Mouse (Mus musculus): Measurements from ENCODE around the gene Zscan22. TPM values are rescaled to one million over a fixed set of nuclear protein-coding genes. Genes with fewer than 3 reads are reported as not detected.

Zscan22 gene
- total and polyA plus RNA-seq, 3 experiments, result 3.5 to 25.0 (median 4.5) TPM

GRCm38 (mm10) chr7:12887585-12887984, 10.0 kb upstream of the Zscan22 start:
- ATAC-seq (ENCODE audit: extremely low read depth, insufficient number of reproducible peaks, low FRiP score, poor library complexity, severe bottlenecking) (no peak), DNase-seq (ENCODE audit: low spot score) (no peak)
- Histone ChIP-seq H3K27me3 (ENCODE audit: insufficient read depth, low read length) (no peaks in the 10 kb centered on the region), H3K4me1 (ENCODE audit: insufficient read depth, low read depth, low read length) (no peaks in the 10 kb centered on the region), H3K9me3 (replicated peaks) (no peaks in the 10 kb centered on the region), H3K4me3 (ENCODE audit: low read depth, low read length) (no peak overlapping the region), H3K36me3 (replicated peaks) (peaks cover 51% of the 10 kb centered on the region)
- no peak for TF ChIP-seq GATA1 (IDR thresholded peaks at IDR 0.05; ENCODE audit: borderline replicate concordance, low read length)
- no peak for TF ChIP-seq CTCF (IDR thresholded peaks at IDR 0.05; ENCODE audit: low read depth, low read length)
- no peak for TF ChIP-seq TAL1 (conservative IDR thresholded peaks at IDR 0.05; ENCODE audit: low read depth, low read length)

DNA sequence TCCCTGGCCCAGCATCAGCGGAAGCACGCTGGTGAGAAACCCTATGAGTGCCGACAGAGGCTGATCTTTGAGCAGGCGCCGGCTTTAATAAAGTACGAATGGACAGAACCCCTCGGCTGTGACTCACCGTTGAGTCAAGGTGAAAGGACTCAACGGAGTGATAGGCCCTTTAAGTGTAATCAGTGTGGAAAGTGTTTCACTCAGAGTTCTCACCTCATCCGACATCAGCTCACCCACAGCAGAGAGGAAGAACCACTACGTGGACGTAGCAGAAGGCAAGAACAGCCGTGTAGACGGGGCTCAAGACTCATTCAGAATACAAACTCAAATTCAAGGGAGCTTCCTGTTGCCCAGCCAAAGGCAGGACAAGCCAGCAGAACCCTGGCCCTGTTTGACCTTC, 6.7 kb upstream of the Zscan22 start:
- no peaks in the 10 kb centered on the region for H3K4me1 ChIP-seq (ENCODE audit: insufficient read depth, low read depth, low read length)
- ATAC-seq (ENCODE audit: extremely low read depth, insufficient number of reproducible peaks, low FRiP score, poor library complexity, severe bottlenecking), result no peak
- no peak for DNase-seq (ENCODE audit: low spot score)
- H3K36me3 ChIP-seq (replicated peaks), result peaks cover 31% of the 10 kb centered on the region
- no peak for TF ChIP-seq GATA1 (IDR thresholded peaks at IDR 0.05; ENCODE audit: borderline replicate concordance, low read length)
- no peak for TF ChIP-seq GATA2 (IDR thresholded peaks at IDR 0.05; ENCODE audit: borderline replicate concordance, low read depth, low read length)
- no peak for TF ChIP-seq TAL1 (conservative IDR thresholded peaks at IDR 0.05; ENCODE audit: low read depth, low read length)
- no peak for TF ChIP-seq CTCF (IDR thresholded peaks at IDR 0.05; ENCODE audit: low read depth, low read length)
- no peak for TF ChIP-seq POLR2AphosphoS5 (IDR thresholded peaks at IDR 0.05; ENCODE audit: insufficient replicate concordance, low read depth, low read length)
- H3K9me3 ChIP-seq (replicated peaks), result no peaks in the 10 kb centered on the region
- H3K27me3 ChIP-seq (ENCODE audit: insufficient read depth, low read length), result no peaks in the 10 kb centered on the region
- H3K4me3 ChIP-seq (ENCODE audit: low read depth, low read length), result no peak overlapping the region

DNA sequence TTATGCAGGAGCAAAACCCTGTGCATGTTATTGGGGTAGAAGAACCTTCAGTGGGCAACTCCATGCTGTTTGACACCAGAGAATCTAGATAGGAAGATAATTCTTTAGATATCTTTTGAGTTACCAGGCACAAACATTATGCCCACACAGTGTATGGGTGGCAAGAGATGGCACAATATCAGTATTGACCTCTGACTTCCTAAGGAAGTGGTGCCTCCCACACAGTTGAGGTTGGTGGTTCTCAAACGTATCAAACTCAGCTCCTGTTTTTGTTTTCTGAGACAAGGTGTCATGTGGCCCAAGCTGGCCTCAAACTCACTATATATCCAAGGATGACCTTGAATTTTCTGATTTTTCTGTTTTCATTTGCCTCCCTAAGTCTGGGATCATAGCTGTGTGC, 6.3 kb upstream of the Zscan22 start:
- H3K27me3 ChIP-seq (ENCODE audit: insufficient read depth, low read length), result no peaks in the 10 kb centered on the region
- no peak overlapping the region for H3K4me3 ChIP-seq (ENCODE audit: low read depth, low read length)
- TF ChIP-seq GATA2 (IDR thresholded peaks at IDR 0.05; ENCODE audit: borderline replicate concordance, low read depth, low read length) (no peak), GATA1 (IDR thresholded peaks at IDR 0.05; ENCODE audit: borderline replicate concordance, low read length) (no peak), TAL1 (conservative IDR thresholded peaks at IDR 0.05; ENCODE audit: low read depth, low read length) (no peak), POLR2AphosphoS5 (IDR thresholded peaks at IDR 0.05; ENCODE audit: insufficient replicate concordance, low read depth, low read length) (no peak), CTCF (IDR thresholded peaks at IDR 0.05; ENCODE audit: low read depth, low read length) (no peak)
- H3K9me3 ChIP-seq (replicated peaks), result no peaks in the 10 kb centered on the region
- H3K36me3 ChIP-seq (replicated peaks), result peaks cover 27% of the 10 kb centered on the region
- ATAC-seq (ENCODE audit: extremely low read depth, insufficient number of reproducible peaks, low FRiP score, poor library complexity, severe bottlenecking) (no peak), DNase-seq (ENCODE audit: low spot score) (no peak)
- no peaks in the 10 kb centered on the region for H3K4me1 ChIP-seq (ENCODE audit: insufficient read depth, low read depth, low read length)

DNA sequence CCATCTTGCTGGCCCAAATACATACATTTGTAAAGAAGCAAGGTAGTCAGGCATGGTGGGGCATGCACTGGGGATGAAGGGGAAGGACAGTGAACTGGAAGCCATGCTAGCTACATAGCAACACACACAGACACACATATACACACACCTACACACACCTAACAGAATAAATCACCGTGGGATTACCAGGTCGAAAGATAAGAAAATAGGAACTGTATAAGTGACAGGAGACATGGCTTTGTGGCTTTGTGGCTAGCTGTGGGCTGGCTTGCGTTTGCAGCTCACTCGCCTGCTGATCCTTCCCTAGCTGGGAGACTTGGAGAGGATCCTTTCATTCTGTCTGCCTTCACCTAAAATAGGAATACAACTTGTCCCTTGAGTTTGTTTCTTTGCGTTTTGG, 3.9 kb downstream of the Zscan22 start:
- ATAC-seq (ENCODE audit: extremely low read depth, insufficient number of reproducible peaks, low FRiP score, poor library complexity, severe bottlenecking) (no peak), DNase-seq (ENCODE audit: low spot score) (no peak)
- Histone ChIP-seq H3K4me3 (ENCODE audit: low read depth, low read length) (no peak overlapping the region), H3K27me3 (ENCODE audit: insufficient read depth, low read length) (peaks cover 5% of the 10 kb centered on the region; the same call in 1 of the 2 replicates), H3K9me3 (replicated peaks) (no peaks in the 10 kb centered on the region), H3K4me1 (ENCODE audit: insufficient read depth, low read depth, low read length) (peaks cover 15% of the 10 kb centered on the region), H3K36me3 (replicated peaks) (peaks cover 43% of the 10 kb centered on the region)
- TF ChIP-seq GATA1 (IDR thresholded peaks at IDR 0.05; ENCODE audit: borderline replicate concordance, low read length), result no peak
- TF ChIP-seq POLR2AphosphoS5 (IDR thresholded peaks at IDR 0.05; ENCODE audit: insufficient replicate concordance, low read depth, low read length), result no peak
- no peak for TF ChIP-seq GATA2 (IDR thresholded peaks at IDR 0.05; ENCODE audit: borderline replicate concordance, low read depth, low read length)
- no peak for TF ChIP-seq TAL1 (conservative IDR thresholded peaks at IDR 0.05; ENCODE audit: low read depth, low read length)
- TF ChIP-seq CTCF (IDR thresholded peaks at IDR 0.05; ENCODE audit: low read depth, low read length), result no peak

DNA sequence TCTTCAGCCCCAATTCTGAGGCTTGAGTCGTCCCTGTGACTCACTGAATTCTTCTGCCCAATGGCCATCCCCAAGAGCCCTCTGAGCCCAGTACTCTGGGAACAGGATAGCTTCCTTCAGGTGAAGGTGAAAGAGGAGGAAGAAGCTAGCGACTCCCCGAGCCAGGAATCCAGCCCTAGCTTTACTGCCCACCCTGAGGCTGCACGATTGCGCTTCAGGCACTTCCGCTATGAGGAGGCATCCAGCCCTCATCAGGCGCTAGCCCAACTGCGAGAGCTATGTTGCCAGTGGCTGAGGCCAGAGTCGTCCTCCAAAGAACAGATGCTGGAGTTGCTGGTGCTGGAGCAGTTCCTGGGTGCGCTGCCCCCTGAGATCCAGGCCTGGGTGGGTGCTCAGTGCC, 6.0 kb downstream of the Zscan22 start:
- Histone ChIP-seq H3K4me3 (ENCODE audit: low read depth, low read length) (no peak overlapping the region), H3K27me3 (ENCODE audit: insufficient read depth, low read length) (no peaks in the 10 kb centered on the region), H3K4me1 (ENCODE audit: insufficient read depth, low read depth, low read length) (peaks cover 5% of the 10 kb centered on the region), H3K9me3 (replicated peaks) (no peaks in the 10 kb centered on the region), H3K36me3 (replicated peaks) (peaks cover 63% of the 10 kb centered on the region)
- DNase-seq (ENCODE audit: low spot score) (no peak), ATAC-seq (ENCODE audit: extremely low read depth, insufficient number of reproducible peaks, low FRiP score, poor library complexity, severe bottlenecking) (no peak)
- TF ChIP-seq TAL1 (conservative IDR thresholded peaks at IDR 0.05; ENCODE audit: low read depth, low read length) (no peak), GATA1 (IDR thresholded peaks at IDR 0.05; ENCODE audit: borderline replicate concordance, low read length) (no peak), GATA2 (IDR thresholded peaks at IDR 0.05; ENCODE audit: borderline replicate concordance, low read depth, low read length) (no peak), POLR2AphosphoS5 (IDR thresholded peaks at IDR 0.05; ENCODE audit: insufficient replicate concordance, low read depth, low read length) (no peak), CTCF (IDR thresholded peaks at IDR 0.05; ENCODE audit: low read depth, low read length) (no peak)

- Histone ChIP-seq H3K4me3 (ENCODE audit: low read depth, low read length) (no peak overlapping the region), H3K4me1 (ENCODE audit: insufficient read depth, low read depth, low read length) (peaks cover 5% of the 10 kb centered on the region), H3K9me3 (replicated peaks) (no peaks in the 10 kb centered on the region), H3K36me3 (replicated peaks) (peaks cover 69% of the 10 kb centered on the region), H3K27me3 (ENCODE audit: insufficient read depth, low read length) (no peaks in the 10 kb centered on the region)
- ATAC-seq (ENCODE audit: extremely low read depth, insufficient number of reproducible peaks, low FRiP score, poor library complexity, severe bottlenecking) (no peak), DNase-seq (ENCODE audit: low spot score) (no peak)
- TF ChIP-seq CTCF (IDR thresholded peaks at IDR 0.05; ENCODE audit: low read depth, low read length) (no peak), GATA2 (IDR thresholded peaks at IDR 0.05; ENCODE audit: borderline replicate concordance, low read depth, low read length) (no peak), TAL1 (conservative IDR thresholded peaks at IDR 0.05; ENCODE audit: low read depth, low read length) (no peak), GATA1 (IDR thresholded peaks at IDR 0.05; ENCODE audit: borderline replicate concordance, low read length) (no peak), POLR2AphosphoS5 (IDR thresholded peaks at IDR 0.05; ENCODE audit: insufficient replicate concordance, low read depth, low read length) (no peak)
Measured at GRCm38 (mm10) chr7:12905146-12905545, 7.5 kb downstream of the Zscan22 start.
